Mouse (Mus musculus) 3134 (cell line): ENCODE measurements at regions not wholly inside any gene's neighbourhood (a gene's known extent, or its start where the extent isn't known, plus 50 kb on each side); places are given as distances from the start of the nearest gene placed in this dataset.
"Not testable (repeated sequence)": the region's sequence is repeated elsewhere in the genome, so short reads cannot be mapped to it uniquely, and the experiment has no call there.

Experiments used
- DNase-seq: peaks from one replicate; pipeline ENCODE4 v3.0.0-alpha.2; 2011; ENCODE audit warnings: low spot score; ENCODE audit not compliant: insufficient read length; ENCODE audit errors: extremely low read depth

DNA sequence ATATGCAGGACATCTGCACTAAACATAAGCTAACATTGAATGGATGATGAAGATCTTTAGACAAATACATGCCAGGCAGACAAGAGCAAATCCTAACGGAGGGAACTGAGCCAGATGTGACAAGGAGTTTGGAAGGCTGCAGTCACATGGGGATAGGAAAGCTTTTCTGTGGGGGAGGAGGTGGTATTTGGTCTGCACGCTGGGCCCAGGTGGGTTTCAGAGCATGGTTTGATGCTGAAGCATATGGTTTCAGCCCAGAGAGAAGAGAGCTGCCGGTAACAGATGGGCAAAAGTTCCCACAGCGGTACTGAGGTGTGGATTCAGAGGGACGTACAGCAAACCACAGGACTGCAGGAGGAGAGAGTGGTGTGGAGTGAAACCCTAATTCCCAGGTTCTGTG is 982.1 kb downstream of the 4930447A16Rik start:
- no peak for DNase-seq

DNA sequence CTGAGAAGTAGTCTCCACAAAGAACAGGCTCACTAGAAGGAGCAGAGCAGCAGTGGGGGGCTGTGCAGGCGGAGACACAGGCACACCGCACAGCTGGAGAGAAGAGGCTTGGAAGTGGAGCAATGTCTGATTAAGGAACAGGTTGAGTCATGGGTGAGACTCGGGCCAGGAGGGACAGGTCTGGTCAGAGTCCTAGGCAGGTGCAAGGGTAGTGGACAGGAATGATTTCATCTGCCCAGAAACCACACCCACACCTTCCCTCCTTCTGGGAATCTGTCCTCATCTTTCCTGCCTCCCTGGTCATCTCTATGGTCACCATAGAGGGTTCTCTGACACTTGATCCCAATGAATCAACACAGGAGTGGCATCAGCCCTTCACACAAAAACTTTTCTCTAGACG is 983.8 kb downstream of the 4930447A16Rik start:
- no peak for DNase-seq

DNA sequence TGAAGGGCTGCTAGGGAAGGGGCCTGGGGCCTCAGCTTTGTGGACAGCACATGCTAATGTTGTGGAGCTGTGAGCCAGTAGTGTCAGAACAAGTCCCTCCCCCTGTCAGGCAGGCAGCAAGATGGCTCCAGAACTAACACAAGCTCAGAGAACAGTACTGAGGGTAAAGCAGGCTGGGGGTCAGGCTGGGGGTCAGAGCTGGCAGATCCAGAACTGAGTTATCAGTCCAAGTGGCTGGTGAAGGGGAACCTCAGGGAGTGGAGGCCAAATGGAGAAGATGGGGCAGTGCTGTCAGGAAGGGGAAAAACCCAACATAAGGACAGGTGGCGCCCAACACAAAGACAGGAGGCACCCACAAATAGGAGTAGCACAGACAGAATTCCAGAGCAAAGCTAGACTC is 985.1 kb downstream of the 4930447A16Rik start:
- no peak for DNase-seq

DNA sequence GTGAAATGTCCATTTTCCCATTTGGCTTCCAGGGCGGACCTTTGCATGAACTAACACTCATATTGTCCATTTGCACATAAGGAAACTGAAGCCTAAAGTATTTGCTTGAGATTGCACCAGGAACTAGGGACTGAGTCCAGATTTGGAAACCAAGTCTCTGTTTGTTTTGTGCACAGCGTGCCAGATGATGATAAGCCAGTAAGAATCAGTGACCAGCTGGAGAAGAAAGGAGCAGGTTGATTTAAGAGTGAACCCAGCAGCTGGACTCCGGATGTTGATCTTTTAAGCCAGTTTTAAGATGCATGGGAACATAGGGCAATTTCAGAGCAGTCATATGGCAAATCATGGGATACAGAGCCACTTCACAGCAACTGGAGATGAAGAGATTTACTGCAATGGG is 987.1 kb downstream of the 4930447A16Rik start:
- DNase-seq, result no peak

DNA sequence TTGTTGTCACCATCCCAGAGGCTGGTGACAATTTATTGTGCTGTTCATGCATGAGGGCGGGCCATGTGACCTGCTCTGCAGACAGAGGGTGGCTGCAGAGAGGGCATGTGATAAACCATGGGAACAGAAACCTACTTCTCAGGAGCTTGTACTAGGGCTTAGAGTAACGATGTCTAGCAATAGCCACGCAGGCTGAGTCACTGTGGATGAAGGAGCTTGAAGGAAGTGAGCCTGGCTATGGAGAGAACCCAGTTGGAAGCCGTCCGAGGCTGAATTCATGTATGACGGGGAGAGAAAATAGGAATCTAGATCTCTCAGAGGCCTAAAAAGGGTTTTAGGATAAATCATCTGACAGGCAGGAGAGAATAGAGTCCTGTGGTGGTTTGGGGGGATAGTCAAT is 988.0 kb downstream of the 4930447A16Rik start:
- no peak for DNase-seq

DNA sequence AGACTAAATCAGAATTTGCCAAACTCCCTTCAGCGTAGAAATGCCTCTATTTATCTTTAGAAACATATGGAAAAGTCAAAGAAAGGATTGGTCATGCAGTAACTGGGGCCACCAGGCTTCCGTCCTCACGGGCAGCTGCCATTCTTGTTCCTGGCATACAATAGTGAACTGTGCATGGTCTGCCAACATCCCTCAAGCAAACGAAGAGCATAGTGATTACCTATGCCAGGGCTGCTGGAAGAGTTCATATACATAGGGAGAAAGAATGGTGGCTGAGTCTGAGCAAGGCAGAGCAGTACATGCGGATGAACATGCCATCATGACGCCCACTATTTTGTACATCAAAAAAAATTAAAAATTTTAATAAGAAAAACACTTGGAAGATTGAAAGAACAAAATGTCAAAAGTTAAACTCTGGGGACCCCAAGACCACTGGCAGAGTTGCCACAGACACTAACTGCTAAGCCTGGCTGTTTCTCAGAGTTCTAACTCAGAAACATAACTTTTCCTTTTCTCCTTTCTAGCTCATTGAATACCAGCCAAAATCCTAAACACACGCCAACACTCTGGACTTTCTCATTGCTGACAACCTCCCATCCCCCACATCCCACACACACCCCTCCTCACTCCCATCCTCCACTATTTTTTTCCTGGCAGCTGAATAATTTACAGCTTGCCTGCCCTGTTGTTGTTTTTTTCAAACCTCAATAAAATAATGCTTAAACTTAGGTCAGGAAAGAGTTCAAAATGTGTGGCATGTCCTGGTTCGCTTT is 989.1 kb downstream of the 4930447A16Rik start:
- no peak for DNase-seq

DNA sequence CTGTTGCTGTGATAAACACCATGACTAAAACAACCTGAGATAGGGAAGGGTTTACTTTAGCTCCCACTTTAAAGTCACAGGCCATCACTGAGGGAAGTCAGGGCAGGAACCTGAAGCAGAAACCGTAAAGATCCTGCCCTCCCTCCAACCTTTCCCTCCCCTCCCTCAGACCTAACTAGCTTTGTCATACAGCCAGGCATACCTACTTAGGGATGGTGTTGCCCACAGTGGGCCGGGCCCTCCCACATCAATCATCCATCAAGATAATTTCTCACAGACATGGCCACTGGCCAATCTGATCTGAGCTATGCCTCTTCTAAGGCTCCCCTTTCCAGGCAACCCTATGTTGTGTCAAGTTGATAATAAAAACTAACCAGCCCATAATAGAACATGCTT is 989.7 kb downstream of the 4930447A16Rik start:
- DNase-seq, result no peak

DNA sequence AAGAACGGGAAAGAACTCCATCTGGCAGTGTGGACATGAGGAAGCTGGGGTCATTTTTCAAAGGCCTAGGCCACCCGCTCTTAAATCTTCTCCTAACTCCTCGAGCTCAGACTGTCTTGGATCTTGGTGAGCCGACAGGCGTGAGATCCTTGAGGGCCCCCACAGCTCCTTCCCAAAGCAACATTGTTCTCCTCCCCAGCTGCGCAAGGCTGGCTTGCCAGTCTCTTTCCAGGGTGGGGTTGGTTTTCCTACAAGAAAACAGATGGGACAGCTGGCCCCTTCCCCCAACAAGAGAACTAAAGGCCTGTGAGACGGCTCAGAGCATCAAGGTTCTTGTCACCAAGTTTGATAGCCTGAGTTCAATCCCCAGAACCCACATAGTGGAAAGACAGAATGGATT is 994.3 kb downstream of the 4930447A16Rik start:
- no peak for DNase-seq

DNA sequence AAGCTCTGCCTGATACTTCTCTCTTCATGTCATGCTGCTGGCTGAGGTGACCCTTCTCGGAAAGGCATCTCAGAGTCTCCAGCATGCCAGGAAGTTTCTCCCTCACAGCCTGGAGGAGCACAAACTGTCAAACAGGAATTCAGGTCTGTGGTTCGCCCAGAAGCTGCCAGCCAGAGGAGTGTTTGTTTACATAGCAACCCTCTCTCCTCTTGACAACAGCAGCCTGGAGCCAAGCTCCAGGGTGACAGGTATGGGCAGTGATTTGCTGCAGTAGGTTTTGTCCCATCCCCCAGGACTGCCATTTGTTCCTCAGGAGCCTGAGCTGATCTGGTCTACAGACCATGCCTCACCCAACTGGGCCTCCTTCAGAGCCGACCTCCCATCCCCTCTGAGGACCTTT is 995.4 kb downstream of the 4930447A16Rik start:
- DNase-seq, result peak; percentile 48

DNA sequence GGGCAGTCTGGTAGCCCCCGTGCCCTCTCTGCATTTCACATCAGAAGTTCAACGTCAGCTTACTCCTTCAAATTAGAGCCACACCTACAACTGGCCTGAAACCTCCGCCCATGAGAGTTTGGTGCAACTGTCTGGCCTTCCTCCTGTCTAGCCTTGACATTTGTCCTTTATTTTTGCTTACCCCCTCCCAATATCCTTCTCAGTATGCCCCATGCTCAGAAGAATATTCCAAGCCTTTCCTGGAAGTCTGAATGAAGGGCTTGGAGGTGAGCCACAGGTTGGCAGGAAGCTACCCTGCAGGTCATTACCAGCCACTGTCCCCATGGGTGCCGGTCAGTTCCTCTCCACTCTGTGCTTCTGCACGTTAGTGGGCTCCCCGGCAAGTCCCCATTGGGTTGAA is 997.4 kb downstream of the 4930447A16Rik start:
- no peak for DNase-seq

DNA sequence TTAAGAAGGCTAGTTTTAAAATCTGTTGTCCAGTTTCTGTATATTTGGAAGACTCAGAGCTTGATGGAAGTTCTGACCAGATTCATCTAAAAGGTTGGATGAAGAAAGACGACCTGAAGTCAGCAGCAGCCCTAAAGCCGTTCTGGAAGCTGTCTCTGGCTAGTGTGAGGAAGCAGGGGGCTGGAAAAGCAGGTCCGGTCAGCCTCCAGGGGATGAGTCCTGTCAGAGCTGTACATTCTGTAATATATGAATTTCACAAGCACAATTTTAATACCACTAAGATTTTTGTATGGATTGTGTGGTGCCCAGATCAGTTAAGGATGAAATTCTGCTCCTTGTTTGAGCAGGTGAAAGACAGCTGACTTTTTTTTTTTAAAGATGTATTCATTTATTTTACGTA is 1000.2 kb downstream of the 4930447A16Rik start:
- no peak for DNase-seq

DNA sequence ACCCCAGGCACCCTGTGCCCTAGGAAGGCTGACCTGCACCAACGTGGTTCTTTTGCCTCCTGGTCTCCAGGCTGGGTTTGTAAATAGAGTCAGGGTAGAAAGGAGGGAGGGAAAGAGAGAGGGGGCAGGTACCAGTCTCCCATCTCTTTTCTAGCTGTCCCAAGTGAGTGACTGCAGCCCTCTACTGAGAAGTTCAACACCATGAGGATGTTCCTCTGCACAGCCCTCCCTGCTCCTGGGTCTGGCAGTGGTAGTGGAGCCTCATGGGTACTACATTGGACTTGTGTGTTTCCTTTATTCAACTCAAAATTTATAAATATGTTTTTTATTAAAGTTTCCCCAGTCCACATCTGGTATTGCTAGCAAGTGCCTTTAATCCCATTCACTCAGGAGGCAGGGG is 1002.6 kb downstream of the 4930447A16Rik start:
- DNase-seq, result no peak

DNA sequence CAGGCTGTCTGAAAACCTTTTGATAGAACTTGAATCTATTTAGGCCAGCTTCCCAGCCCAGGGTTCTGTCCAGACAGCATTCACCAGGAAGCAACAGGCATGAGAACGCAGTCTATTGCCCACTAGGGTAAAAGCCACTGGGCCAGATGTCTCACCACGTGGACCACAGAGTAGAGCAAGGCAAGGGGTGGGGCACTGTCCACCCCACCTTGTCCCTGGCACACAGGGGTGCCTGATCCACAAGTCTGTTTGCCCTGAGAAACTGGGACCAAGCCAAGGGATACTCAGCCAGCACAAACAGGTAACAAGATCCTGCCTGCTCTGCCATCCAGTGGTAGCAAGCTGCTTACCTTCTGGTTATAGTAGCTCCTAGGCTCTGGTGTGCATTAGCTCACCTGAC is 1006.3 kb downstream of the 4930447A16Rik start:
- DNase-seq, result peak; percentile 59

DNA sequence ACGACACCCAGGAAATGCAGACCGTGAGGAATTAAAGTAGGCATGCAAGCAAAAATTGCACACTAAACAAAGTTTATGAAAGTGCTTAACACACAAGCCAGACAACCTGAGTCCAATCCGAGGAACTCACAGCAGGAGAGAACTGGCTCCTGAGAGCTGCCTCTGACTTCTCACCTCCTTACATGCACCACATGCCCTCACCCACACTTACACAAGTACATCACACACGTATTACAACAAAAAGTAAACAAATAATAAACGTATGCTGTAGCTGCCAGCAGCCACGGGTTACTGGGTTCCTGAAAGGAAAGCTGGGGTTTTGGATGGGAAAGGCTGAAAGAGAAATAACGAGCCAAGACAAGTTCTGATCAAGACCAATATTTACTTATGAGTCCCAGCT is 1008.0 kb downstream of the 4930447A16Rik start:
- no peak for DNase-seq

DNA sequence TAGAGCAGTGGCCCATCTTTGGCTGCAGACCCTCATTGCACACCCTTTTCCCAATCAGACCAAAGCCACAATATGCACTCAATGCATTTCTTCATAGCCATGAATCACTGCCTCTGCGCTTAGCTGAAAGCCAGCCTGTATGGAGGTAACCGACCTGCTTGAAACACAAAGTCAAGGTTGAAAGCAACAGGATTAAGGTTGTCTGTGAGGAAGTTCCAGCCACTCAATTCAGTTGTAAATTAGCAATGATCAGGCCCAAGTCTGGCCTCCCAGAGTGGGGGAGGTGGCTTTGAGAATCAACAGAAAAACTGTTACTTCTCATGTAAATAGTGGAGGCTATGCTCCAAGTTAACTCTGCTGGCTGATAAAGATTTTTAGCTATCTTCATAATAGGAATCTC is 1008.9 kb downstream of the 4930447A16Rik start:
- DNase-seq, result not testable (repeated sequence)
